Mouse (Mus musculus) cerebellum, postnatal 14 days (tissue): ENCODE measurements at regions not wholly inside any gene's neighbourhood (a gene's known extent, or its start where the extent isn't known, plus 50 kb on each side); places are given as distances from the start of the nearest gene placed in this dataset.
A peak's percentile ranks its signal among the peaks of the same experiment; 100 is the strongest.

Source experiments
- DNase-seq, 2 experiments: peaks; one replicate each; pipeline ENCODE4 v3.0.0; 2021; ENCODE audit warnings: mixed read lengths in 2 of 2

DNA sequence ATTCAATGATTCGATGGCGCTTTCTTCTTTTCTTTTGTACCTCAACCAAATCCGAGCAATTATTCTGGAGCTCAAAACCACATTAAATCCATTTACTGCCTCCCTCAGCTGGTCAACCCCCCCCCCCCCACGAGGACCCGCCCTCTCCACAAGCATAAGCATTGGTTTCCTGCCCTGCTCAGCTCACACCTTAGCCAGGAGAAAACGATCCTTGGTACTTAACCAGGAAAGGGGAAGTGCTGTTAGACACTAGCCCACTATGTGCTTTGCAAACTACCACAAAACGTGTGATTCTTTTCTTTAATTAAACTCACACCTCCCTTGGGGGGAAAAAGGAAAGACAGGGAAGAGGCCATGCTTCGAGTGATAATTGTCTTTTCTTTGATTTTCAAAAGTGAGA lies 169.8 kb downstream of the Arrdc4 start:
- DNase-seq = no peak

DNA sequence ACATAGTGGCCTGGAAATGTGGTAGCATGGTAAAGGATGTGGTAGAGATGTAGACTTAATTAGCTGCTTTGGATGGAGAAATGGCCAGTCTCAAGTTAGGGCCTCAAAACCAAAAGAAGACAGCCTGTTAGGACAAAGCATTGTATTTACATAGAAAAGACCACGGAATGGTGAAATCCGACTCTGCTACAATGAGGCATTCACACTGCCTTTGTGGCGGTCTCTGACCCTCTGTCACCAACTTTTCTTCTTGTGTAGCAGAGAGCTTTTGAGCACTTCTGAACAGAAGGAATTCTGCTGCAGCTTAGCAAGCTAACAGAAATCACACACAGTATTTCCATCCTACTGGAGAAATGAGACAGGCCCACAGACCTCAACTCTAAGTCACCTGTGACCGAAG lies 177.7 kb downstream of the Arrdc4 start:
- no peak for DNase-seq

DNA sequence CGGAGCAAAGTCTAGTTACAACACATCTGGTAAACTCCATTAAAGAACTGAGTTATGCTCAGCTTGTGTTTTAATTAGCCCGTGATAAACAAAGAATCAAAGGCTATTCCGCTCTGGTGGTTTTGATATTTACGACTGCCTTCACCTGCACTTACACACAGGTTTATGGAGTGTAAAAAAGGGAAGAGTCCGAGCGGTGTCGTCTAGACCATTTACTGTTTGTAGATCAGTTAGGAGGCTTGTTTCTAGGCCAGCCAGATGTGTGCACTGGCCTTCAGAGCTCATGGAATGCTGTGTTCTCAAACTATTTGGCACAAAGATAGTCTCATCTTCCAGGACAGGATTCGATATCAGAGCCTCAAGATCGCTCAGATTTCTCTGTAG lies 180.9 kb downstream of the Arrdc4 start:
- no peak for DNase-seq

DNA sequence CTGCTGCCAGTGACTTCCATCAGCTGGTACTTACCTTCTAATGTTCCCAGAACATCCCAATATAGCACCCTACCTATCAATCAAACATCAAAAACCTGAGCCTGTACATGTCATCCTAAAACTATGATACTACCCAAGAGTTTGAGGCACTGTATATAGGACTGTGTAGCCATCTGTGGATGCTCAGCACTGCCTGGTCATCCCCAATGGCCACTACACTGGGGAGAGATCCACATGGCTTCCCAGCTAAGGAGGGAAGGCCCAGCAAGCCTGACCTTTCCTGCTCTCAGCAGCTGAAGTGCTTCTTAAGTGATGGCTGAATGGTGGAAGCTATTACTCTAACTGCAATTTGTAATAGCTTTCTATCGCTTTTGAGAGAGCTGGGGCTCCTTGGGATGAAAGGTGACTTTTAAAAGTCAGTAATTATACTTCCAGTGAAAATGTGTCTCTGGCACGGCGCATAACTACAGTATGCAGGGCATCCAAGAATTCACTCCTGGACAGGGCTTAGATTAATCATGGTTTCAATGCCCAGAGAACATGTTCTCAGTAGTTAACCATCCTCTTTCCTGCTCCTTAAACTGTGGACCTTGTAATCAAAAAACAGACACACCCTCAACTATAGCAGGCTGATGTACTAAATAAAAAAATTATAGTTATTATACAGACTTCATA lies 181.5 kb downstream of the Arrdc4 start:
- DNase-seq = no peak

DNA sequence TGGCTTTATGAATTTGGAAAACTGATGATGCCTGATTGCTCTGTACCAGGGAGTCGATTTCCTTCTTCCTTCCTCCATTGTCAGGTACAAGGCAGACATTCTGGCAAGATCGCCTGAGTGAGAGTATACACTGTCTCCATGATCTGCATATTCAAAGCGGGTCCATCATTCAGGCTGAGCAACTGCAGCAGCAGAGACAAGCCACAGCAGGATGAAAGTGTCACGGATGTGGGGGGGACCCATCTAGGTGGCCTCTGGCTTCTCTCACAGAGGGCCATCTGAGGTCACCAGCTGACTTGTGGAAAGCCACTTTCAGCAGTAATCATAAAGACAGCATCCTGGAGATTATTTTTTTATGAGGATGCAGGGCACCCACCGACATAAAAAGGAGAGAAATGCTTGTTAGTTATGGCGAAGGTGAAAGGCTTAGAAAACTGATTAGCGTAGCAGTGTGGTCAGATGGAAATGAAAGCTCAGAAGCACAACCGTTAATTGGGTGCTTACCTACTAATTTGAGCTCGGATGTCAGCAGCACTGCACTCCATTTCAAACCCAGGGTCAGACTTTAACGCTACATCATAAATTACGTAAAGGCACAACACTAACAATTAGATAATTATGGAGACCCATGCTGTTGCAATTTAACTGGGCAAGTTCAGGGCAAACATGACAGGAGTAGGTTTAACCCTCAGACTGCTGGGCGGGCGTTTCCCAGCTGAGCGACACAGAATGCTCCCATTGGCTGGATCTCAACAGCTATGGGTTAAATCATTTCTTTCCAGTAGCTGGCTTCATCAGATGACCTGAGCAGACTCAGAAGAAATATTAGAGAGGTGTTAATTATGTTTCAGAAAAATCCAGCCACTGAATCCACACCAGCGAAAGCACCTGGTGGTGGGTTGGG lies 189.3 kb downstream of the Arrdc4 start:
- no peak for DNase-seq

DNA sequence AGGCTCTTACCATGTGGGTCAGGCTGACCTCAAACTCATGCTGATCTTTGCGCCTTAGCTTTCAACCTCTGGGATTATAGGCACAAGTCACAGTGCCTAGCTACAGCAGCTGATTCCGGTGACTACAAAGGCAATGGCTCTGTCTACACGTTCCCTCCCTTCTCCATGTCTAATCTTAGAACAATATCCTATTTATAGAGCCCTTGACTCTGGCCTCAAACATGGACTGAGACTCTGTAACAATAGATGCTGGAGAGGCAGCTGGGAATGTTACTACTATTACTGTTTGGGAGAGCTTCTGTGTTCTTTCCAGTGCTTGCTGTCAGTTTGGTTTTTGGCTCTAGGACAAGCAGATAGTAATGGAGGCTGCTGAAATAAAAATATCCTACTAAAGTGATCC lies 198.7 kb downstream of the Arrdc4 start:
- DNase-seq = no peak

DNA sequence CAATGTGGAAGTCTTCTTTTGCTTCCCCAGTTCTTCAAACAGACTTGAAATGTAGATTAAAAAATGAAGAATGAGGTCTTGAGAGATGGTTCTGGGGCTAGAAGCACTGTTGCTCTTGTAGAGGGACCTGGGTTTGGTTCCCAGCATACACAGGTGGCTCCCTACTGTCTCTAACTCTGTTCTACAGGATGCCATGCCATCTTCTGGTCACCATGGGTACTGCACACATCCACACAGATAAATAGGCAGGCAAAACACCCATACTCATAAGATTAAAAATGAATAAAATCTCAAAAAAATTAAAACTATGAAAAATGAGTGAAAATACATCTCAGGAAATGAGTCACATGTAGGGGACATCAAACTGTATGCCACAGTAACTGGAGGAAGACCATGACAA lies 200.9 kb downstream of the Arrdc4 start:
- DNase-seq = peak in 1 of 2 experiments; percentile 12

DNA sequence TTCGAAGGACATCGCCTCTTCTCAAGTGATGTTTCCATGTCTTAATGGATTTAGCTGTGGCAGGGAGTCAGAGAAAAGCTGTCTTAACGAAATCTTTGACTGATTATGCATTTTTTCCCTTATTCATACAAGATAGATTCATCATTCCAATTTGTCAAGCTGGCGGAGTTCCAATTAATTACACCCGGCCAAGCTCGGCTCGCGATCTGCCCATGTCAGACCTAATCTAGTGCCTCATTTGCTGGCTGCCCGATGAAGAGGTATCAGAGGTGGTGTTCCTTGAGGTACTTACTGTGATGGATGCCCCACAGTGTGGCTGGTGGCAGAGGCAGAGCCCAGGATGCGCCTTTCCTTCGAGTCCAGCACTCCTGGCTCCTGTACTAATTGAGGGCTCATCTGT lies 204.9 kb downstream of the Arrdc4 start:
- peak; percentile 35 to 39 for DNase-seq

DNA sequence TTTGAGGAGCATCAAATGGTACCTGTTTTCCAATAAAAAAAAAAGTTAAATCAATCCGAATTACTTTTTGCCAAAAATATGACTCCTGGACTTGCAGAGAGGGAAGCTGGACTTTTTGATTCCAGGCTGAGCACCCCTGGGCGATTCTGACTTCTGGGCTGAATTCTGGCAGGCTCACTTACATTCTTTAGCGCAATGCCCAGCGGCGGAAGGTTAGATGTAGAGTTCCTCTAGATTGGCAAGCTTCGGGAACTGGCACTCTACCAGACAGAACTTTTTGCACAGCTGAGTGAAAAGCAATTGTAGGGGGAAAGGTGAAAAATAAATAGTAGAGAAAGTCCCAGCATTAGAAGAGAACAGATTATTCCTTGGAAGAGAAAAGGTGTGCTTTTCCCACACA lies 235.5 kb downstream of the Fam169b start:
- DNase-seq = no peak

DNA sequence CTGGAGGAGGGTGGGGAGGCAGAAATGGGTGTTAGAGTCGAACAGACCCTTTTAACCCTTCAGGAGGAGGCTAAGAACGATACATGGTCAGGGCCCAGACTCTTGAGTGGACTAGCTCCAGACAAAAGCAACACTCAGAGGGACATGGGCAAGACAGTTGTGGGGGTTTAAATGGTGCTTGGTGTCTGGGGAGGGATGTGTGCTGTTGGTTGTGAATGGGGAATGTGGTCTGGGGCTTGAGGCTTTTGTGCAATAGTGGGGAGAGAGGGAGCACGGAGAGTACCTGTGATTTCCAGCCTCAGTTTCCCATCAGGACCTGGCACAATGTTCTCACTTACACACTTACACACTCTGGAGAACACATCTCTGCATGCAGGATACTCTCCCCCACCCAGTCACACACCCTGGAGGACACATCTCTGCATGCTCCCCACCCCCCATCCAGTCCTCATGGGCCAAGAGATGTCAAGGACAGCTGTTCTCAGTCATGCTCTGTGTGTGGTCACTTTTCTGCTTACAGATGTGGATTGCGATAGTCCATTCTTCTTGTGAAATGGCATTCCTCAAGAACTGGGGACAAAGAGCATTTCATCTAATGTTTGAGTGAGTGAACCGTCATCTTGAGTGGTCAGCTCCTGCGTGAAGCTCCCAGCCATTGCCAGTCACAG lies 217.6 kb downstream of the Fam169b start:
- DNase-seq = no peak

DNA sequence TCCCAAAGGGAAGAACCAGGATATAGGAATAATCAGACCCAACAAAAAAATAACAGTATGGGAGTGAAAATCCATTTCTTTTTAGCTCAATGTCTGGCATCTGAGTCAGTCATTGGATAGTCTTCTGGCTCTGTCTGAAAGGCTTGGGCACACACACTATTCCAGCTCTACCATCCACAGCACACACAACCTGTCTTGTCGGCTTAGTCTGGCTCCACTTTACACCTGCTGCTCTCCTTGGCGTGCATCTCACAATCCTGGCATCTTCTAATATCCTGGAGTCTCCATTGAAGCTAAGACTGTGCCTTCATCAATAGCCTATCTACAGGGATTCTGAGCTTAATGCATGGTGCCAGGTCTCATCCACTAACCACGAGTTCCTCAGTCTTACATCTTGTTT lies 213.0 kb downstream of the Fam169b start:
- DNase-seq = peak; percentile 45 to 68

DNA sequence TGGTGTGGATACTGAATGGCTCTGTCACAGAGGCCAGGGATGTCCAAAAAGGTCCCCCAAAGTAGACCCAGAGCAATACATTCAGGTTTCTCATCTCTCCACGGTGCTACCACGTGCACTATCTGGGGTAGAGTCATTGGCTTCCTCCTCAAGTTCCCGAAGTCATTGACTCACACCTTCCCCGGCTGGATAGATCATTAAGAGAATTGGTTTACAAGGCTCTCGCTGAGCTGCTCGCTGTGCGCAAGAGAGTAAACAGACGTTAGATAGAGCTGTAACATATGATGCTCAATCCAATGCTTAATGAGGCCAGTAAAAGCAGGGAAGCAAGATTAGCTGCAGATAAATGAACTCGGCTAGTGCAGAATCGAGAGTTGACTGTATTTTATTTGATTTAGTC lies 208.9 kb downstream of the Fam169b start:
- DNase-seq = no peak

DNA sequence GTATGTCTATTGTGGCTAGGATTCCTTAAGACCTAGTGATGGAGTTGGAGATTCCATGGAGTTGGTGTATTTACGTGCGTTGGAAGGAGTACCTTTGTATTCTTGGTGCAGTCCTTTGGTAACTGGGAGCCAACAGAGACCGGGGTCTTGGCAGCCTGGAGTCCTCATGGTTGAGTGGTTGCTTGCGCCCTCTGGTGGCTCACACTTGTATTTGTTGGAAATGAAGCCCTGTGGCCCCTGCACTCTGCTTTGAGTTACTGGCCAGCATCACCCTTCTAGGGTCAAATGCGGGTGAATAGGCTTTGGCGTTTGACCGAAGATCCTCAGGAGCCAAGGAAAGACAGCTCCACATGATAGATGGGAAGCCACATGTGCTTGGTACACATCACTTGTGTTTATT lies 207.1 kb downstream of the Fam169b start:
- DNase-seq = peak; percentile 84

DNA sequence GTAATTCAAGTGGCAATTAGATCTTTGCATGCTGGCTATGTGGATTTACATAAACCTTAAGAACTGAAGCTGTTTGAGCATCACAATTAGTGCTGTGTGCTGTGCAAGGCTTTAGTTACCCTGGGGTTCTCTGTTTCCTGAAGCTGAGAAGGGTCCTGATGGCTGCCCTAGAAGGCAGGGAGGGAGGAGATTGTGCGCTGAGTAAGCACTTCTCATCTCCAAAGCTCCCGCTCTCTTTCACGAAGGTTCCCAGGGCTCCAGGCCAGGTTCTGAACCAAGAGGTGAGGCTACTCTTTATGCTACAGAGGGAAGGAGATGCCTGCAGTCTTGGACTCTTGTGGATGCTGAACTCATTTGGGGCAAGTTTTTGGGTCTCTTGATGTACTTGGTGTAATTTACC lies 206.7 kb downstream of the Fam169b start:
- DNase-seq = peak in 1 of 2 experiments; percentile 20

DNA sequence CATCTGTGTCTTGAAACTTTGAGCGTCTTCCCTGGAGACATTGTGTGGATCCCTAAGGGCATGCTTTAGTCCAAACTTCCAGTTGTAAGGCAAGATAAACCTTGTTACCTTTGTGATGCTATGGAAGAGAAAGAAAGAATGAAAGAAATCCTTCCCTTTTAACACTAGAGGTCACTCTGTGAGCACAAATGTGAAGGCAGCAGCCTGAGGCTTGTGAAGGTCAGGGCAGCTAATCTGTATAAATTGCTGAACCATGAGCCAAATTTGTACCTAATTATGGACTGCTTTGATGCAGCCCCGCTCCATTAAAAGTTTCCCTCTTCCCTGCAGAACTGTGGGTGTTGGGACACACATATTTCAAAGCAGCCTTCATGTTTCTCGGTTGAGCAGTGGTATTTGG lies 204.4 kb downstream of the Fam169b start:
- peak; percentile 9 to 16 for DNase-seq

DNA sequence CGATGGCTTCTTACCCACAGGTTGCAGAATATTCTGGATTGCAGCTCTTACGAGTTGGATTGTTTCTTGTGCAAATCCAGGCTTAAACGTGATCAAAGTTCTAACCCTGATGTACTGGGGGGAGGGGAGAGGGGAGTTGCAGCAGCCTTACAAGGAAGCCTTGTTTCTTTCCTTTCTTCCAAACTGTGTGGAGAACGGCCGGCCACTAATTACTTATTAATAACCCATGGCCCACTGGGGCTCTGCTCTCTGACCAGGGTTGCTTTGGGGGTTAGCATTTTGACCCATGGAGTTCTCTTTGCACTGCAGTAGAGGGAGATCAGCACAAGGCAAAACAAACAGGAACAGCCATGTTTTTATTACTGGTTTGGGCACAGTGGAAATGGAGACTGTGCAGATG lies 199.2 kb downstream of the Fam169b start:
- no peak for DNase-seq

DNA sequence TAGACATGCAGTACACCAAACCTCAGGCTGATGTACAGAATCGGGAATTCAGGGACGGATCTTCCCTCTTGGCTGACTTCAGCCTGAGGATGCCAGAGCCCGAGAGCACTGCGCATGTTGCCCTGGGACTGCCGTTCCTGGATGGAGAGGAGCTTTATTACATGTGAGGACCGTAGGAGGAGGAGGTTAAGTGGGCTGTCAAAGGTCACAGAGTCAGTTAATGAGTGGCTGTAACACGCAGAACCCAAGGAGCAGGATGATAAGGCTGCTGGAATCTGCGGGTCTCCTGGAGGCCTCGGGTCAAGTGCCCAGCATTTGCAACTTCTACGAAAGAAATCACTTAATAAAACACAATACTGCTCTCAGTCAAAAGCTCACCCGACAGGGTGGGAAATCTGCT lies 197.3 kb downstream of the Fam169b start:
- no peak for DNase-seq

DNA sequence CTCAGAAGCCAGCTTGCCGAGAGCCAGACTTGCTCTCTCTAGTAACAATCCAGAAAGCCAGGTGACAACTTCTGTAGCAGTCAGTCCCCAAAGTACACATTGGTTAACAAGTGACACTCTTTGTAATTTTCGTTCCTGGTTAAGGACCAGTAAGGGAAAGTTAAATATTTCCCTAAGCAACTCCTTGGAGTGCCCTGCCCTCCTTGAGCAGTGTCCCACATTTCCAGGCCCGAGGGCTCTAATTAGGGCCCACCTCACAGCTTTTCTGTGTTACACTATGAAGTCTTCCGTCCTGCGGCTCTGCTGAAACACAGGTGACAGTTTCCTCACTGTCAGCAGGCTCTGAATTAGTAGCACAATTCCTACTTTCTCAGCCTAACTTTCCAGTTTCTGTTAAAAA lies 194.9 kb downstream of the Fam169b start:
- DNase-seq = no peak

DNA sequence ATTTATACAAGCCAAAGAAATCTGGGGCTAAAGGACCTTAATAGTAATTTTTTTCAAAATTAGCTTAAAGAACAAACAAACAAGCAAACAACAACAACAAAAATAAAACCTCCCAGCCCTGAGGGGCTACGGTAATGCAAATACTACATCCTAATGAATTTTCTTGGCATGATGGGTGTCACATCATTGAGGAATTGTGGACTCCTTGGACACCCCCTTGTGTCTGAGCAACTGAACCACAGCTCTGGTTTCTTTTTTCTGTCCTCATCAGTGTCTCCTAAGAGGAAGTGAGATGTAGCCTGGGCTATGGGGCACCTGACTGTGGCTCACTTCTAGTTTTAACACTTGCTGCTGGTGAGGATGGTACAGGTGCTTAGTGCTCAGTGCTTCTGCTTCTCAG lies 184.2 kb downstream of the Fam169b start:
- no peak for DNase-seq

DNA sequence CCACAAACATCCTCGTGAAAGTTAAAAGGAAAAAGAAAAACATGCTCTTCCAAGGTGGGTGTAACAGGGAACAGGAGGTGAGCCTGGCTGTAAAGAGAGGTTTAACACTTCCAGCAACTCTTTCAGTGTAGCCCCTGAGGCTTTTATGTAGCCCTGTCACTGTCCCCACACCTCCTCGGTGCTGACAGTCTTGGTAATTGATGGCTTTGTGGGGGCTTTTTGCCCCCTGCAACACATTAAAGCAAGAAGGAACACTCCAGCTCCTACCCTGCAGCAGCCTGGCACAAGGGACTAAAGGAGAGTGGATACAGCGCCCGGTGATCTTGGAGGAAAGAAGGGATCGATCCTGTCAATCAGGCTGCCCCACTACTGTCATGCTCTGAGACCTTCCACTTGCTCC lies 181.8 kb downstream of the Fam169b start:
- DNase-seq = no peak

DNA sequence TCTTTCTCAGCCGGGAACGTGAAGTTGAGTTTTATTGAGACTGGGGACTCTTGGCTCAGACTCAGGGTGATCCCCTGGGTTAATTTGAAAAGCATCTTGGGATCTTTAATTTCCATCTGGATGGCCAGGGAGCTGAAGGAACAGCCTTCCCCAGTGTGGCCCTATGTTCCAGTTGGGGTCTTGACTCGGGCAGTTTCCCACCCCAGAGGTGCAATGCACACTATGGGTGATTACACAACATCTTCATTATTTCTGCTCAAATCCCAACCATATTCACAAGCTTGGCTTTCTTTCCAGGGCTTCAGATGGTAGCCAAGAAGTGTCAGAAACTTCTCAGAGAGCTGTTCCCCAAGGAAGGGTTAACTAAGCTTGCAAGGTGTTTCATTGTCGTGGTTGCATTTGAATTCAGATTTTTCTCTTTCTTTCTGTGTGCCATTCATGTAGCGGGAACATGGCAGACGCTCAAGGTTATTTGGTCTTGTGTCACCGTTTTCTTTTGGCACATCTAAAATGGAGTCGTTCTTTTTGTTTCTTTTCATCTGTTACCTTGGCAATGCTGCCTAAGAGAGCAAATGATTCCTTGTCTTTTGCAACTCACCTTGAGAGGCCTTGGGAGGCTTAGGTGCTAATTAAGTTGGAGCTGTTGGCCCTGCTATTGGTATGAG lies 179.5 kb downstream of the Fam169b start:
- no peak for DNase-seq

DNA sequence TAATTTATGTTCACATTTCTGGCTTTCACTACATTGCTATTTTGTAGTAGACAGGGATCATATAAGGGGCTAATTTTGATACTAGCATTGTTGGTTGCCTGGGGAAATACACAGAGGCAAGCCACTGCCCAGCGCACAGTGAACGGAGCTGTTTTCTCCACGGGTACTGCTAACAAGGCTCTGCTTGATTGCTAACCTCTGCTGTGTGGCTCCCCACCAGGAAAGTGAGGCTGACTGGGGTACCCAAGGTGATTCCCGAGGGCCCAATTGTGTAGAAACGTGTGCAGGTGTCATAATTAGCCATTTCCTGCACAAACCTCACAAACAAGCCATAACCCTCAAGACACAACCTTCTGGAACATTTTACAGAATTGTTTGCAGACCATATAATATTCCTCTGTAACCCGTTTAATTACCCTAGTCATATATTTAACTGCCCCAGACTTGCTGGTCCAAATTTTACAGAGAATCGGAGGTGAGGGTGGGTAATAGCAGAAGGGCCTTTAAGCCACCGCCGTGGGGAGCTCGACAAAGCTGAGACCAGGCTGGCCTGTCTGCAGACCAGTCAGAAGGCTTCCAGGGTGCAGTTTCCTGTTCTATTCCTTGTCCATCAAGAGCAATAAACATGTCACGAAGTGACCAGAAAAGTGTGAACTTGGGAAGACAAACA lies 170.9 kb downstream of the Fam169b start:
- DNase-seq = no peak

DNA sequence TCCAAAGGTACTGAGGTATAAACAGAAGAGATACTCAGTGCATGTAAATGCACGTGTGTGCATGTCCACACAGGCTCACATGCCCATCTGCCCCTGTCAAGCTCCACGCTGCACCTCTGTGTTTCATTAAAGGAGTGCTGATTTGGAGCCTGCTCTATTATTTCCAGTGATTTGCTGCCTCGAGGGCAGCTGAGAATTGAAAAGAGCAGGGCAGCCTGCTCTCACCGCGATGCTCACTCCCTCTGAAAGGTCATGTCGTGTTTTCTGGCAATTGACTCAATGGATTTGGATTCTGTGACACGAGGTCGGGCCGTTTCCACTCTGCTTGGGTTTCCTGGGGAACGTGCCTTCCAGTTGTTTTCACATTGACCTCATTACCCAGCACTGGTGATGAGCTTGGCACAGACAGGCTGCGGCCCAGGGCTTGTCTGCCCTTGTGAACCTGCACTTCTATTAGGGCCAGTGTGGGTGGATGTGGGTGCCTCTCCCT lies 167.1 kb downstream of the Fam169b start:
- DNase-seq = no peak
